Mouse (Mus musculus) hematopoietic stem cell, adult 5-6 weeks (primary cell): ENCODE data around the gene Hoxb13. TPM values are rescaled to one million over a fixed set of nuclear protein-coding genes. Genes with fewer than 3 reads are reported as not detected.
A peak's percentile ranks its signal among the peaks of the same experiment; 100 is the strongest.

Experiments used
- ATAC-seq, 2 experiments: fragments of 125-278 bp in 1 of 2; replicated peaks in 1 of 2; 2 replicates each; pipeline ENCODE4 v1.8.0; 2016 to 2017; ENCODE audit warnings: inconsistent platforms in 2 of 2, mild to moderate bottlenecking in 2 of 2, moderate number of reproducible peaks in 2 of 2, low read depth in 1 of 2, moderate TSS enrichment in 1 of 2; ENCODE audit not compliant: low FRiP score in 2 of 2, poor library complexity in 2 of 2, severe bottlenecking in 2 of 2, insufficient read depth in 1 of 2, low TSS enrichment in 1 of 2
- total RNA-seq: library from RNA; stranded (forward); fragments of 172-1452, 232-1000 nt; gene quantifications from 2 replicates; pipeline ENCODE4 v1.2.3, GENCODE M21; 2017

The Hoxb13 gene
- total RNA-seq, 1 experiment from 2014 or later, result not detected

GRCm38 (mm10) chr11:96205426-96206131 is 11.5 kb downstream of the Hoxb13 start:
- no peak for ATAC-seq

- ATAC-seq, result no peak
Measured at GRCm38 (mm10) chr11:96223813-96224212, 29.7 kb downstream of the Hoxb13 start.

GRCm38 (mm10) chr11:96227676-96228075 is 33.6 kb downstream of the Hoxb13 start:
- ATAC-seq, result no peak

GRCm38 (mm10) chr11:96234906-96235305 is 40.8 kb downstream of the Hoxb13 start:
- ATAC-seq, result peak; percentile 76 to 83; a peak in 3 of 4 replicates

- peak; percentile 36 to 56; a peak in 2 of 4 replicates for ATAC-seq
Measured at GRCm38 (mm10) chr11:96240211-96240610, 46.1 kb downstream of the Hoxb13 start.

Other genes starting within 250 kb of the Hoxb13 start
- gene Igf2bp1, start 188.4 kb upstream of the Hoxb13 start, total RNA-seq, result not detected in 2 replicates
- gene Gip, start 169.8 kb upstream of the Hoxb13 start, total RNA-seq, result not detected in 2 replicates
- gene Snf8, start 159.4 kb upstream of the Hoxb13 start, total RNA-seq, result 38.0 and 41.3 TPM in 2 replicates
- 19.2 and 19.9 TPM in 2 replicates for gene Ube2z, start 128.9 kb upstream of the Hoxb13 start, total RNA-seq
- gene Atp5g1, start 118.6 kb upstream of the Hoxb13 start, total RNA-seq, result 23.8 and 56.9 TPM in 2 replicates
- not detected in 2 replicates for gene Calcoco2, start 82.4 kb upstream of the Hoxb13 start, total RNA-seq
- not detected in 2 replicates for gene Ttll6, start 60.5 kb upstream of the Hoxb13 start, total RNA-seq
- 0.30 and 0.44 TPM in 2 replicates for gene Hoxb9, start 77.1 kb downstream of the Hoxb13 start, total RNA-seq
- gene Hoxb8, start 87.6 kb downstream of the Hoxb13 start, total RNA-seq, result not detected in 2 replicates
- not detected in 2 replicates for gene Hoxb7, start 92.3 kb downstream of the Hoxb13 start, total RNA-seq
- 0.38 and 1.2 TPM in 2 replicates for gene Hoxb6, start 98.2 kb downstream of the Hoxb13 start, total RNA-seq
- 0.25 and 1.3 TPM in 2 replicates for gene Hoxb5, start 109.0 kb downstream of the Hoxb13 start, total RNA-seq
- gene Hoxb4, start 124.0 kb downstream of the Hoxb13 start, total RNA-seq, result 2.4 and 4.0 TPM in 2 replicates
- gene Hoxb3, start 129.0 kb downstream of the Hoxb13 start, total RNA-seq, result 4.4 and 9.4 TPM in 2 replicates
- gene Hoxb2, start 156.2 kb downstream of the Hoxb13 start, total RNA-seq, result 1.8 and 2.1 TPM in 2 replicates
- not detected in 2 replicates for gene Hoxb1, start 171.4 kb downstream of the Hoxb13 start, total RNA-seq